Mouse (Mus musculus) heart, postnatal 4 days (tissue): ENCODE measurements around the gene Rnf128. TPM values are rescaled to one million over a fixed set of nuclear protein-coding genes. Genes with fewer than 3 reads are reported as not detected.
"Not testable (repeated sequence)": the region's sequence is repeated elsewhere in the genome, so short reads cannot be mapped to it uniquely, and the experiment has no call there.

Source experiments
- DNase-seq: peaks from one replicate; pipeline ENCODE4 v3.0.0; 2021
- total RNA-seq, 2 experiments: library from RNA; stranded (reverse); gene quantifications; 2 replicates each; pipeline ENCODE4 v1.2.3; 2021

Rnf128 gene
- total RNA-seq = 10 to 100 TPM; 47.2 to 53.1 TPM

DNA sequence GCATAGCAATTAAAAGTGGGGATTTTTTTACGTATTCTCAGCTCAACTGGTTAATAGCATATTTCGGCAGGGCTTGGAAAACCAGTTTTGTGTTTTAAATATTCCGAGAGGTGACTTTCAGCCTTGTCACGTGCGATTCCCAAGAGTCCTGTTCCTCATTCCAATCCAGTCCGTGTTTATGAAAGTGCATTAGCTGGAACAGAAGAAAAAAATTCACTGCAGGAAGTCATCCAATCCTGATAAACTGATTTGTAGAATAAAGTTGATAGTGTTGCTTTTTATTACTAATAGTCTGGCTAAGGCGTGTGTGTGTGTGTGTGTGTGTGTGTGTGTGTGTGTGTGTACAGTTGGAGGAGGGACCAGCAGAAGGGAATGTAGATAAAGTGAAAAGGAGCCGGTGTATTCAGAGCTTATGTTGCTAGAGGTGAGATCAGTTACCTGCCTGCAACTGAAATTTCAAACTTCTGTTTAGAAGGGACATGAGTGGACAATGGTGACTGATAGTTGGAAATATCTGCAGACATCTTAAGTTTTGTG, at the start of gene Rnf128:
TSS of gene Rnf128 (plus strand) at position 392 of the 537 bp plus-strand sequence.
- no peak for DNase-seq

DNA sequence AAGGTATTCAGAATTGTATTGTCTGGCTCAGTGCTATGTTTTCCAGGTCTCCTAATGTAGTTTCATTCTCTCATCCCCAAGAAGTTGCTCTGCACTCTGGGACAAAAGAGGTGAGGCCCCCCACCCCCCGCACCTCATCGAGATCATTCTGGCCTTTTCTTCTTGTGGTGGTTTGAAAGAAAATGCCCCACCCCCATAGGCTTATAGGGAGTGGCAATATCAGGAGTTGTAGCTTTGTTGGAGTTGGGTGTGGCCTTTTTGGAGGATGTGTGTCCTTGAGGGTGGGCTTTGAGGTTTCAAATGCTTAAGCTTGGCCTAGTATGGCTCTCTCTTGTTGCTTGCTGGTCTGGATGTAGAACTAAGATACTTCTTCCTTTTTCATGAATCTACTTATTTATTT, 47.0 kb upstream of the Rnf128 start:
- DNase-seq = no peak

DNA sequence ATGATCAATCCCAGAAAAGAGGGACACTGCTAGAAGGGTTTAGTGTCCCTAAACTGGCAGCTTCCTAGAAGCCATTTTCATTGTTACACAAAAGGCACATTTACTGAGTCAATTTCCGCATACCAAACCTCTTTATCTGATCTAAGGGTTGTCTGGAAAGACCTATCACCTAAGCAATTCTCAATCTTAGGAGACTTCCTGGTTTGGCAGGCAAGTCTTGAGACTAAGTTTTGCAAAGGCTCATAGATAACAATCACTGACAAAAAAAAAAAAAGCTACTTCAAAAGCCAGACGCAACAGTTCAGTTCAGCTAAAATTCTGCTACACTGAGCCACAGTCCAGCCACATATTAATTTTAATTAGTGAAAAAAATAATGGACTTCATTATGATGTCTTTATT, 43.9 kb upstream of the Rnf128 start:
- DNase-seq = no peak

DNA sequence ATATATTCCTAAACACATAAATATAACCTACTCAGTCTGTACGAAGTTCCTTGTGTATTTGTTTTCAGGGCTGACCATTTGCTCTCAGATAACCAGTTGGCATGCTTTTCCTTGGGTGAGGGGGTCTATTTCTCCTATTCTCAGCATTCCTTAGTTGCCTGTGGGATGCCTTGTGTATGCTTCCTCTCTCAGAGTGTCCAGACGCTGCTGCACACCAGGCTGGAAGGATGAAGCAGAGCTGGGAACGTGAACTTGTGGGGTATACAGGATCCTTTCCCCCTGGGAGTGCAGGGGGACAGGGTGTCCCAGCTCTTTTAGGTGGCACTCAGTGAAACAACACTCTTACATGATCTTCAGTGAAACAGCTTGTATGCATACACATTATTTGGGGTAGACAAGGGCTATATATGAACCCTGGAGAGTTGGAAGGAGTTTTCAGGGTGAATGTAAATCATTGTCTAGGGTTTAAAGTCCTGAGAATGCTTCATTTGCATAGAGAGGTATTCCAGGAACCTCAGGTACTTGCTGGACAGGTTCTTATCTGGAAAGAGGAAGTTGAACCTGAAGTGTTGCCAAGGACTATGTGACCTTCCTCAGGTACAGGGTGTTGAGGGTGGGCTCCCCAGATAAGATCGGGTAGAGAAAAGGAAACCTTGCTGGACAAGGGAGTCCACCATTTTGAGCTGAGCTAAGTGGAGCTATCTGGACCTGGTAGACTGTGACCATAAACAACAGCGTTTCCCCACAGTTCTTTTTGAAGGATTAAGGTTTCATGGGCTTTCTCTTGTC, 38.6 kb upstream of the Rnf128 start:
- DNase-seq = no peak

DNA sequence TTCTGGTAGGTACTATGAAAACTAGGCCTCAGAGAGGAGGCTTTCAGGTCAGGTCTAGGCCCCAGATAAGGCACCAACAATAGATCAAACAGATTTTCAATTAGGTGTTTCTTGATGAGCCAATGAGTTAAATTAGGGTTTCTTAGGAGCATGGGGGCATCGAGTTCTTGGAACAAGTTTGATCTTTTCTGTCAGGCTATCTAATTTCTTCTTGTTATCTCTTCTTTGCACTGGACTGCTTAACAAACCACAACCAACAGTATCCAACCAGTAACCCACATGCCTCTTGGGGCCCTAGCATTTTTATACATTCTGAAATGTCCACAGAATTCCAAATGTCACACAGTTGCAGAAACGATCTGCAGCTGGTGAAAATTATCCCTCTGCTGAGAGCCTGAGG, 37.4 kb upstream of the Rnf128 start:
- no peak for DNase-seq

DNA sequence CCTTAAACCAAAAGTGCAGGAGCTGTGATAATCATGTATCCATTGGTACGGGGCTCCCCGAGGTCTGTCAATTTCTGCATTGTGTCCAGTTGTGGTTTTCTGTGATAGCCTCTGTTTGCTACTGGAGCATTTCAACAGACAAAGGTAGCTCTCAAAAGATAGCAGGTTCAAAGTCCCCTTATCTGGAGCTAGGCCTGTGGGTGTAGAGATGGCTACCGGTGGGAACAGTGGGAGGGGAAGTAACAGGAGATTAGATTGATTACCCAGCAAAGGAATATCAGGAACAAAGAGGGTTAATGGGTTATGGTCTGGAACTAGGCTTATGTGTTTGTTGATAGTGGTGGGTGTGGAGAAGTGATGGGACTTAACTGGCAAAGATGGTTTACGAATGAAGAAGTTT, 36.1 kb upstream of the Rnf128 start:
- no peak for DNase-seq

DNA sequence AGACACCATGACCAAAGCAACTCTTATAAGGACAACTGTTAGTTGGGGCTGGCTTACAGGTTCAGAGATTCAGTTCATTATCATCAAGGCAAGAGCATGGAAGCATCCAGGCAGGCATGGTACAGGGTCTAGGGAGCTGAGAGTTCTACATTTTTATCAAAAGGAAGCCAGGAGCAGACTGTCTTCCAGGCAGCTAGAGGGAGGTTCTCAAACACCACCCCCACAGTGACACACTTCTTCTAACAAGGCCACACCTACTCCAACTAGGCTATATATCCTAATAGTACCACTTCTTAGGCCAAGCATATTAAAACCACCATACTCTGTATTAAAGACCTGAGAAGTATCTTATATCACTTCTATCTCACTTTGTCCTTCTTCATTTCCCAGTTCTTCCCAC, 33.4 kb upstream of the Rnf128 start:
- no peak for DNase-seq

DNA sequence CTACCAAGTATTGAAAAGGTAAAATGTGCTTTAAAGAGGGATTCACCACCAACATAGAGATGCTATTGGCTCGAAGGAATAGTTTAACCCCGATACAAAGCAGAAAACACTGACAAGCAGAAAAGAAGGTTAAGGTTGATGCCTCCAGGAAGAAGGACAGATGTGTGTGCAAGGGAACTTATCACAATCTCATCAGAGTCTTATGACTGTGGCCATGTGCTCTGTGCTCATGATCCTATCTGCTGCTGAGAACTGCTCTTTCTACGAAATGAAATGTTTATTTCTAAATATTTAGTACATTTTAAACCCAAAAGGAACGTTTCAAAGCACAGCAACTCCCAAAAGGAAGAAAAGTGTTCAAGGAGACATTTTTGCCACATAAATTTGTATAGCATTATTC, 30.8 kb upstream of the Rnf128 start:
- DNase-seq = no peak

DNA sequence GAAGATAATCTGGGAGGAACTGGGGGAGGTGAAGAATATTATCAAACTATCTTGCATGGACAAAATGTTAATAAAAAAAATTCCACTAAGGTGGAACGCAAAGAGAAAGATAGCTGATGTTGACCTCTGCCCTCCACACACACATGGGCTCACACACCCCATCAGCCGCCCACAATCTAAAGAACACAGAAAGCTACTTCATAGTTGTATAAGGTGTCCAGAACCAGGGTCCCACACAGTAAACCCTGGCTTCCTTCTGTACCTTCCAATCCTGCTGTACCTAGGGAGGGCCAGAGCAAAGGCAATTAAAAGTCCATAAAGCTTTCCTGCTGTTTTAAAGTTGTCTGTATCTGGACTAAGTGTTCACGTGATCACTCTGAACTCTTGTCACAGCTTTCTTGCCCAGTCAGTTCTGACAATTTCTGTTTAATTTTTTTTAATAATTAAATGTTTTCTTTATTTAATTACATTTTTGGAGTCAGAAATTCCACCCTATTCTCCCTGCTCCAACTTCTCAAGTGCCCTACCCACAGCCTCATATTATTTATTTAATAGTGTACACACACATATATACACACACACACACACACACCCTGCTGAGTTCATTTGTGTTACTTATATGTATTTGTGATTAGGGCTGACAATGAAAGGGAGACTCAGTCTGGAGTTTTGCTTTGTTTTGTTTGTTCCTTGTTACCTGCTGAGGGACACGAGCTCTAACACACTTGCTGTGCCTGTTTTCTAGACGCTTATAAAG, 25.3 kb upstream of the Rnf128 start:
- DNase-seq = no peak

DNA sequence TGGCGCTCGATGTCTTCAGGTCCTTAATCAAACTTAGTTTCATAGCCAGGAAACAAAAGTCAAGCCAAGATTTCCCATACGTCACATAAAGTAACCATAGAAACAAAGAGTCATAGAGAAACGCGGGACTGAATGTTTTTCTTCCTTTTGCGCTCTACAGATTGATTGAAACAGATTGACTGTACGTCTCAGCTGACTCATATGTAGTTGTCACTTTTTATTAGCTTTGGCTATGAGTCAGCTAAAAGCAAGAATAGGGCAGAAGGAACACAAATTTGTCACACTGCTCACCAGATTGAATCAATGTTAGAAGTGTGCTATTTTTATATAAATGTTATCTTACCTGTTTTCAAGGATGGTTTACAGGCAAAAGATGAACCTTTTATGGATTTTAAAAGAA, 19.4 kb upstream of the Rnf128 start:
- no peak for DNase-seq

DNA sequence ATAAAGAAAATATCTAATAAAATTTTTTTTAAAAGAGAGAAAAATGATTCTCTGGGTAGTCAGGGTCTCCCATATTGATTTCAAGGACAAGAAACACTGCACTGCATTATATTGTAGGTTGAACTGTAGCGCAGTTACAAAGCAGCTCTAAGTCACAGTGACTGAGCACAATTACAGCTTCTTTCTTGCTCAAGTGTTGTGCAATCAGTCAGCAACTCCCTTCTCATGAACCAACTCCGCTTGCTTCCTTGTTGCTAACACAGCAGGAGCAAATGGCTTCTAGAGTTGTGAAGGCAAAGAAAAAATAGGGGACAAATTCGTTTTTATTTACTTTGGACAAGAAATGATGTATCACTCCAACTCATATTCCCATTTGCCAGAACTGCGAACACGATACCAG, 12.7 kb upstream of the Rnf128 start:
- DNase-seq = no peak

DNA sequence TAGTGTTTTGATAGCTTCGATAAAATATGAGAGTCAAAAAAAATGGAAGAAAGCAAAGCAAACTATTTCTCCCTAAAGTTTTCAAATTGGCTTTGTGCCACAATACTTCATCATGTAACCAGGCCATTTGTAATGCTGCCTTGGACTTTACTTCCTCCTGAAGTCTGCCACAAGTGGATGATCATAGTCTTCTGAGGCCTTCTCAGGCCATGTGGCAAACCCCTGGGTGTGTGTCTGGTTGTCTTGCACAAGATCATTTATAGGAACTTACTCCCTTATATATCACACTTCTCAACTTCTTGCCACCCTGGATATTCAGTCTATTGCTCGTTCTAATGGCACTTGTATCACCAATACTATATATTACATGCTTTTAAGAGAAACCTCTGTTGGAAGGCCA, 11.0 kb upstream of the Rnf128 start:
- no peak for DNase-seq

DNA sequence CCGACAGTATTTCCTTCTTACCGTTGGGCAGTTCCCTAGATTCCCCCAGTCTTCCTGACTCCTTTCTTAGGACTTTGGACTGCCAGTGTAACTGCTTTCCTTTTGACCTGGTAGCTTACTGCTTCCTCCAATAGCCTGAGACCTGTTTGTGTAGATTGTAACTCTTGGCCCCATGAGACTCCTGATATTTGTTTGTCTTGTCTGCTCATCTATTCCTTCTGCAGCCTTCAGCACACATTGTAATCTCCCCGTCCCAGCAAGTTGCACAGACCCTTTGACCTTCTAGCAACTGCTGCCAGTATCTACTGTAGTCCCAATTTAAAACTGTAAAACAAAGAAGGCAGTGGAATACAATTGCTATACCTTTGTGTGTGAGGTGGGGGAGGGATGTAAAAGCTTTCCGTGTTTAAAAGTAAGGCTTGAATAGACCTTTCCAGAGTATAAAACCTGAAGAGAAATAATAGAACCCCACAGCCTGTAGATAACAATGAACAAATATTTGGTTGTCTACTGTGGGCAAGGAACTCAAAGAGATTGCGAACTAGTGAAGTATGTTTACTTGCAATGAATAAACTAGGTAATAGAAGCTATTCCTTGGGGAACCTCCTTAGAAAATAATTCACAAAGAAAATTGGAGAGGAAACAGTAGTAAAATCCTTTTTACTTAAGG, 726 bp upstream of the Rnf128 start:
- DNase-seq = no peak

DNA sequence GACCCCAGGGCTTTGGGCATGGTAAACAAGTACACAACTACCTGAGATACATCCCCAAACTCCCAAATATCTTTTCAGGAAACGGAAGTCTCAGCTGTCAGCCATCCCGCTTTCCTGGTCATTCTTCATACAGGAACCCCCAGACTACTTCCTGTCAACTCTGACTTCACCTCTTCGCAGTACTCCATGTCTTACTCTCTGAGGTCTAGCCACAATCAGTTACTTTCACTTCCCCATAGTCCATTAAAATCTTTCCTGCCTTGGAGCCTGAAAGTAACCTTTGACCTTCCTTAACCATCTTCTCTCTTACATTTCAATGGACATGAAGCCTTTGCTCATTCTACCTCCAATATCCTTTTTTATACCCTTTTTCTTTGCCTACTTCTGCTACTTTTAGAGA, 6.9 kb downstream of the Rnf128 start:
- no peak for DNase-seq

DNA sequence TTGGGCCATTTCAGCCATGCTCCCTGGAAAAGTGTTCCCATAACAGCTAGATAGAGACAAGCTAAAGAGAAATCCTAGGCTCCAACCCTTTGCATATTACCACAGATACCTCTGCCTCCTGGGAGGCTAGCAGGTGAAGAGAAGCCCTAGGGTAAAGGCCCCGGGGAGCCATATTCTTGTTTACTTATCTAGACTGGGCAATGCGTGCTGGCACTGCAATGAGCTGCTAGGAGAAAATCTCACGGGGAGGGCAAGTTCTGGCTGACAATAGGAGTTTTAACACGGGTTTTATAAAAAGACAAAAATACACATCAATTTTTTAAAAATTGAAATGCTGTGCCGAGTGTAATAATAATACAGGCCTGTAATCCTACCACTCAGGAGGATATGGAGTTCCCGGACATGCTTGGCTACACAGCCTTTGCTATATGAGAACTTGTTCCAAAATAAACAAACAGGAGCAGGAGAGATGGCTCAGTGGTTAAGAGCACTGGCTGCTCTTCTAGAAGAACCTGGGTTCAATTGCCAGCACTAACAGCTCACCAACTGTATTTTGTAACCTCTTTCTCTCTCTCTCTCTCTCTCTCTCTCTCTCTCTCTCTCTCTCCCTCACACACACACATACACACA, 15.6 kb downstream of the Rnf128 start:
- DNase-seq = no peak

DNA sequence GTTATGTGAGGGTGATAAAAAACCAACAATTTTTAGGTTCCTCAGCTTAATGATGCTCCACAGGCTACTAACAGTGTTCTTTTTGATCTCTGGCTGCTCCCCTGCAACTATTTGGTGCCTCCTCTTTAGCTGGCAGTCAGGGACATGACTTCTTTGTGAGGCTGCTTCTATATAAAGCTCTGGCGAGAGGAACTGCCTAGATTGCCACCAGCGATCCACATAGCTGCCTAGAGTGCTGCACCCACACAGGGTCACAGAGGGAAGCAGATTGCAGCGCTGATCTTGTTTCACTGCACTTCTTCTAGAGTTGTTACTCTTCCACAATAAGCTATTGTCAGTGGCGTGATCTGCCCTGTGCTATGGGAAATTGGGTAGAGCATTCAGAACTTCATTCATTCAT, 20.5 kb downstream of the Rnf128 start:
- peak; percentile 9 for DNase-seq

DNA sequence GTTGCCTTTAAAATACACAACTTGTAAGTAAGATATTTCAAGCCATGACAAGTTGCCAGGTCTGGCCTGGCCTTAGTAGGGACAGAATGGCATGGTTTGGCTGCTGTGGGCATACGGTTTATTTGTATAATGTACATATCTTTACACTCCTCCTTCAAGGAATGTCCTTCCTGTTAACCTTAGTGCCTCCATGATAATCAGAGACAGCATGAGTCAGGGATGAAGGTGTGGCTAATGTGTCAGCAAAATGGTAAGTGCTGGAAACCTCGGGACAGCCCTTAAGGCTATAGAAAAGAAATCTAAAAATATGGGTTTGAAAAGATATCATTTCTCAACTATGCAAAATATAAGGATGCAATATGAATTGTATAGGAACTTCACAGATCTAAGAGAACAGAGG, 23.6 kb downstream of the Rnf128 start:
- not testable (repeated sequence) for DNase-seq

DNA sequence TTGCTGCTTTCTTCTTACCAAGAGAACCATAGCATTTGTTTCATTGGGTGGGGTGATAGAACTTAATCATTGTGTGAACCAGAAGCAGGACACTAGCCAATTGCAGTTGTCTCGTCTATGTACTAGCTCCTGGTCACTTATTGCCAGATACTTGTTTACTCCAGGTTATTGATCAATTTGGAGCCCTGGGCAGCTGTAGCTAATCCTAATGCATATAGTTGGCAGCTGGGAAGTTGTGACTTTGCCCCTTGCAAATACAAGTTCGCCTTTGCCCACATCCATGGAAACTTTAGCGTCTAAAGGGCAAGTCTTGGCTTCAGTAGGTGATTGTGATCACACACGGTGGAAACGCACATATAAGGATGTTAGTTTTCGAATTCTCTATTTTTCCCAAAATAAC, 33.3 kb downstream of the Rnf128 start:
- DNase-seq = no peak

DNA sequence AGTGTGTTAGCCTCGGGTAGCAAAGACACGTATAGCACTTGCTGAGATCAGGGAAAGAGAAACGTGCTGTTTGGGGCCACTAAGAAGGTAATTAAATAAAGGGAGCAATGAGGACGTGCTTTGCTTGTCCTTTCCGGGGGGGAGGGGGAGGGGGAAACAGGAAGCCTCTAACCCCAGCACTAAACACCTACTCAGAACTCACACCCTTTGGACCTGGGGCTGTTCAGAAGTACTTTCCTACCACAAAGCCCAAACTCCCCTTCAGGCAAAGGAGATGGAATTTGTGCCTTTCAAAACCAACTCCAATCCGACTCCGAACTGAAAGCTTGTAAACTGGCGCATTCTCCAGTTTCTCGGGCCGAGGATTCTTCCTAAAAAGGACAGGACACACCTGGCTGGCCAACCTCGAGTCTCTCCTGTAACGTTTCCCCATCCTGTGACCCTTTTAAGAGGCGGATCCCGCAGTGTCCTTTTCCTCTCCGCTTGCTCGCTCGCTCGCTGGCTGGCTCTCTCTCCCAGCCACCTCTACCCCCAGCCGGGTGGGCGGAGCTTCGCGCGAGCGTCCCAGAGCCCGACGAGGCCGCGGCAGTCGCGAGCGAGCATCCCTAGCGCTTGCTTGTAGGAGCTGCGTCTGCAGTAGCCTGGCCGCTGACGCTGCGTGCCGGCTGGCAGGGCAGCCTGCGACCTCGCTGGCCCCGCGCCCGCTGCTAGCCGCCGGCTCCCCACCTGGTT, 47.1 kb downstream of the Rnf128 start:
- peak; percentile 85 for DNase-seq

DNA sequence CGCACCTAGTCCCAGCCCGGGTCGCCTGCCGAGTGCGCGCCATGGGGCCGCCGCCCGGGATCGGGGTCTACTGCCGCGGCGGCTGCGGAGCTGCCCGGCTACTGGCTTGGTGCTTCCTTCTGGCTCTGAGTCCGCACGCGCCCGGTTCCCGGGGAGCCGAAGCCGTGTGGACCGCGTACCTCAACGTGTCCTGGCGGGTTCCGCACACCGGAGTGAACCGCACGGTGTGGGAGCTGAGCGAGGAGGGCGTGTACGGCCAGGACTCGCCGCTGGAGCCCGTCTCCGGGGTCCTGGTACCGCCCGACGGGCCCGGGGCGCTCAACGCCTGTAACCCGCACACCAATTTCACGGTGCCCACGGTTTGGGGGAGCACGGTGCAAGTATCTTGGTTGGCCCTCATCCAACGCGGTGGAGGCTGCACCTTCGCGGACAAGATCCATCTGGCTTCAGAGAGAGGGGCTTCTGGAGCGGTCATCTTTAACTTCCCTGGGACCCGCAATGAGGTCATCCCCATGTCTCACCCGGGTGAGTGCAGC, 47.7 kb downstream of the Rnf128 start:
- DNase-seq = no peak

DNA sequence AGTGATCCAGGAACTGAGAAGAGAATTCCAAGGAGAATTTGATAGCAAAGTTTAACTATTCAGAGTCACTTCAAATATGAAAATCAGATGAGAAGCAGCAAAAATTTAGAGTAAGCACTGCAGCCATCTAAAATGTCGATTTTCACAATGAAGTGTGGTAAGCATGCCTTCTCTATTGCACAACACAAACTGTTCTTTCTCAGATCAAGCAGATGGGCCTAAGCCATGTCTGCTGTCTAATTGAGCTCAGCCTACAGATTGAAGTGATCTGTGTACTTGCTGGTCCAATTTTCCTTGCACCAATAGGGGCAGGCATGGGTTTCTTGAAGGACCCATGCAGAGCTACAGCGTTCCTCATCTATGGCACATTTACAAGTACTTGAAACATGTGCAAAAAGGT, 51.6 kb downstream of the Rnf128 start:
- no peak for DNase-seq

DNA sequence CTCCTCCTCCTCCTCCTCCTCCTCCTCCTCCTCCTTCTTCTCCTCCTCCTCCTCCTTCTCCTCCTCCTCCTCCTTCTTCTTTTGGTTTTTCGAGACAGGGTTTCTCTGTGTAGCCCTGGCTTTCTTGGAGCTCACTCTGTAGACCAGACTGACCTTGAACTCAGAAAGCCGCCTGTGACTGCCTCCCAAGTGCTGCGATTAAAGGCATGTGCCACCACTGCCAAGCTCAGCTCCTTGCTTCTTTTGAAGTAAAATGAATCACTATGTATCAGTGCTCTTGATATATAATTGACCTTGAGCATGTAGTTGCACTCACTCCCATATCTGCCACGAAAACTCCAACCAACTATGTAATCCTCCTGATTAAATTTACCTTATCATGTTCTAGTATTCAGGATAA, 59.0 kb downstream of the Rnf128 start:
- DNase-seq = no peak
